Mouse (Mus musculus) neural tube, embryonic 12.5 days (tissue): ENCODE results near the gene Sh2d7. TPM values are rescaled to one million over a fixed set of nuclear protein-coding genes. Genes with fewer than 3 reads are reported as not detected.
"Not testable (repeated sequence)": the region's sequence is repeated elsewhere in the genome, so short reads cannot be mapped to it uniquely, and the experiment has no call there.

Source experiments
- ATAC-seq: fragments of 200-750 bp; cut with Nextera tagmentation; 2 replicates; pipeline ENCODE4 v1.8.0; 2017; ENCODE audit warnings: low read depth, mild to moderate bottlenecking, moderate TSS enrichment, moderate library complexity; ENCODE audit not compliant: low FRiP score
- H3K27ac ChIP-seq: fragments of 300-500 bp; sonication (generic); 2 replicates; pipeline ENCODE4 v1.5.1; 2016
- H3K27me3 ChIP-seq: fragments of 300-500 bp; sonication (generic); replicated peaks from 2 replicates; pipeline ENCODE4 v1.6.1; 2016; ENCODE audit warnings: mild to moderate bottlenecking
- H3K36me3 ChIP-seq: fragments of 300-500 bp; sonication (generic); 2 replicates; pipeline ENCODE4 v1.6.1; 2016; ENCODE audit warnings: mild to moderate bottlenecking
- H3K4me1 ChIP-seq: fragments of 300-500 bp; sonication (generic); 2 replicates; pipeline ENCODE4 v1.6.1; 2016
- H3K4me2 ChIP-seq: fragments of 300-500 bp; sonication (generic); replicated peaks from 2 replicates; pipeline ENCODE4 v1.6.1; 2016; ENCODE audit warnings: mild to moderate bottlenecking
- H3K4me3 ChIP-seq: fragments of 300-500 bp; sonication (generic); 2 replicates; pipeline ENCODE4 v1.5.1; 2016
- H3K9ac ChIP-seq: fragments of 300-500 bp; sonication (generic); 2 replicates; pipeline ENCODE4 v1.6.1; 2016; ENCODE audit warnings: mild to moderate bottlenecking
- H3K9me3 ChIP-seq: fragments of 300-500 bp; sonication (generic); 2 replicates; pipeline ENCODE4 v1.6.1; 2016; ENCODE audit warnings: mild to moderate bottlenecking
- WGBS: fragments of 180-500 bp; shearing (Covaris S2); methylation state at CpG from one replicate; pipeline ENCODE4 v1.1.7; 2016; 5-methylcytosine and 5-hydroxymethylcytosine counted together
- polyA plus RNA-seq: library from polyadenylated mRNA; unstranded; fragments of >200 nt; fragmentation: Nextera tagmentation; extraction: Ambion mirVana; gene quantifications from 2 replicates; pipeline ENCODE4 v1.2.1, GENCODE M21; 2016

Sh2d7 gene
- polyA plus RNA-seq, 1 experiment from 2014 or later = not detected

GRCm38 (mm10) chr9:54547536-54547935 lies 8.8 kb downstream of the Sh2d7 start:
- H3K4me2 ChIP-seq = no peak overlapping the region
- no peak overlapping the region for H3K4me3 ChIP-seq
- H3K9ac ChIP-seq = no peak overlapping the region
- no peaks in the 10 kb centered on the region for H3K4me1 ChIP-seq
- 17% methylated on average over 5 of the region's 5 CpGs for WGBS
- H3K9me3 ChIP-seq = no peaks in the 10 kb centered on the region
- no peaks in the 10 kb centered on the region for H3K36me3 ChIP-seq
- no peak overlapping the region for H3K27ac ChIP-seq
- no peaks in the 10 kb centered on the region for H3K27me3 ChIP-seq
- ATAC-seq = no peak

DNA sequence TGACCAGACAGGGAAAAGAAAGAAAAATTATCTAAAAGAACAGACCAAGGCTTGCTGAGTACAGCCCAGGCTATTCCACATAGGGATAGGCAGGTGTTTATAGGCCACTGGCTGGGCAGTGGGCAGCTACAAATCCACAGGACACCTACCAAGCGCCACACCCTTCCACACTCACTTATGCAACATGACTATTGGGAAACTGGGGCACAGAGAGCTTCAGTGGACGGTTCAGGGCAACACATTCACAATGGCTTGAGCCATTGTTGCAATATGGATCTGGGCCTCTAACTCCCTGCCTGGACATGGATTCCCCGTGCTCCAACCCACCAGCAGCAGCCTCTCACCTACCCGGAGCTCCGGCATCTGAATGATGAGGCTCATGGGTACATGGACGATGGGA lies 10.6 kb downstream of the Sh2d7 start:
- H3K4me1 ChIP-seq = no peaks in the 10 kb centered on the region

DNA sequence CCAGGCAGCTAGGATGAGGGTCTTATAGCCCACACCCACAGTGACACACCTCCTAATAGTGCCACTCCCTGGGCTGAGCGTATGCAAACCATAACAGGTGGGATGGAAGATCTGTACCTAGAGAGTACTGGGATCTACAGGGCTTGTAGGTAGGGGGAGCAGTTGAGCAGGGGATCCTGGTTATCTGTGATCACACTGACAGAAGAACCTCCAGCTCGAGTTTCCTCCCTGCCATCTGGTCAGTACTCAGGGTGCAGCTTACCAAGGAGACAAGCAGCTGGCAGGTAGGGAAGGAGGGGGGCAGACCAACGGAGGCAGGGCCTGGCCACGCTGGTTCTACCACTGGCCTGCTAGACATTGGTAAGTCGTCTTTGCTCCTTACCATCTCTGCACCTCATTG lies 13.6 kb downstream of the Sh2d7 start:
- H3K27me3 ChIP-seq = no peaks in the 10 kb centered on the region
- H3K27ac ChIP-seq = no peak overlapping the region
- no peak overlapping the region for H3K4me3 ChIP-seq
- H3K9ac ChIP-seq = no peak overlapping the region
- H3K4me2 ChIP-seq = no peak overlapping the region
- no peaks in the 10 kb centered on the region for H3K36me3 ChIP-seq
- H3K9me3 ChIP-seq = no peaks in the 10 kb centered on the region
- no peak for ATAC-seq
- H3K4me1 ChIP-seq = no peaks in the 10 kb centered on the region
- WGBS = 28% methylated on average over 5 of the region's 5 CpGs

More for the DNA sequence above, 10.6 kb downstream of the Sh2d7 start:
- no peak for ATAC-seq
- H3K4me2 ChIP-seq = no peak overlapping the region
- no peaks in the 10 kb centered on the region for H3K27me3 ChIP-seq
- no peaks in the 10 kb centered on the region for H3K36me3 ChIP-seq
- no peaks in the 10 kb centered on the region for H3K9me3 ChIP-seq
- no peak overlapping the region for H3K9ac ChIP-seq
- no peak overlapping the region for H3K27ac ChIP-seq
- WGBS = 88% methylated on average over 6 of the region's 6 CpGs
- H3K4me3 ChIP-seq = no peak overlapping the region

GRCm38 (mm10) chr9:54555044-54555443 lies 16.3 kb downstream of the Sh2d7 start:
- H3K27ac ChIP-seq = no peak overlapping the region
- no peaks in the 10 kb centered on the region for H3K9me3 ChIP-seq
- no peaks in the 10 kb centered on the region for H3K27me3 ChIP-seq
- H3K4me2 ChIP-seq = no peak overlapping the region
- no peak overlapping the region for H3K9ac ChIP-seq
- WGBS = 68% methylated on average over 2 of the region's 2 CpGs
- H3K4me3 ChIP-seq = no peak overlapping the region
- no peak for ATAC-seq
- H3K4me1 ChIP-seq = no peaks in the 10 kb centered on the region
- H3K36me3 ChIP-seq = no peaks in the 10 kb centered on the region

DNA sequence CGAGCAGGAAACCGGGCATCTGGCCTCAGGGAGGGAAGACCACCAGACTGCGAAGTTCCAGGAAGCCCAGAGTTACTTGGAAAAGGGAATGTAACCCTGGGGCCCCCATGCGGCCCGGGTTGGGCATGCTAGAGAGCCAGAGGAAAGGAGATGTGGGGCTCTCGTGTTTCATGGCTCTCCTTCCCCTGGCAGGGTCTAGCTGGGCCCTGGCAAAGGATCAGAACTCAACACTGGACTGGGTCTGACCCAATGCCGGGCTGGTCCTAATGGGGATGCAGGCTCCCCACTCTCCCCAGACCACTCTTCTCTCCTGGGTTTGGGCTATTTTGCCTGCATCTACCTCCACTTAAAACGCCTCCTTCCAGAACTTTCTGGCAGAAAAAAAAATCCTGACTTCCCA lies 19.9 kb downstream of the Sh2d7 start:
- Histone ChIP-seq H3K9me3 (no peaks in the 10 kb centered on the region), H3K4me1 (no peaks in the 10 kb centered on the region), H3K27ac (no peak overlapping the region), H3K4me3 (no peak overlapping the region), H3K27me3 (no peaks in the 10 kb centered on the region), H3K36me3 (no peaks in the 10 kb centered on the region), H3K4me2 (no peak overlapping the region), H3K9ac (no peak overlapping the region)
- ATAC-seq = no peak
- 84% methylated on average over 8 of the region's 8 CpGs for WGBS

- Histone ChIP-seq H3K9ac (peak within 1 kb of the TSS; percentile 59), H3K4me1 (no peaks in the 10 kb centered on the region), H3K27ac (no peak within 1 kb of the TSS), H3K9me3 (no peaks in the 10 kb centered on the region), H3K27me3 (no peaks in the 10 kb centered on the region), H3K36me3 (no peaks in the 10 kb centered on the region), H3K4me3 (peak within 1 kb of the TSS; percentile 52), H3K4me2 (peak within 1 kb of the TSS; percentile 74)
- WGBS = 2% methylated on average over 54 of the region's 54 CpGs
- peak; percentile 98 for ATAC-seq
Measured at GRCm38 (mm10) chr9:54559771-54560471, 21.1 kb downstream of the Sh2d7 start, which contains the start of gene Cib2. Gene Cib2, minus strand, starts transcription at chr9:54560218.

DNA sequence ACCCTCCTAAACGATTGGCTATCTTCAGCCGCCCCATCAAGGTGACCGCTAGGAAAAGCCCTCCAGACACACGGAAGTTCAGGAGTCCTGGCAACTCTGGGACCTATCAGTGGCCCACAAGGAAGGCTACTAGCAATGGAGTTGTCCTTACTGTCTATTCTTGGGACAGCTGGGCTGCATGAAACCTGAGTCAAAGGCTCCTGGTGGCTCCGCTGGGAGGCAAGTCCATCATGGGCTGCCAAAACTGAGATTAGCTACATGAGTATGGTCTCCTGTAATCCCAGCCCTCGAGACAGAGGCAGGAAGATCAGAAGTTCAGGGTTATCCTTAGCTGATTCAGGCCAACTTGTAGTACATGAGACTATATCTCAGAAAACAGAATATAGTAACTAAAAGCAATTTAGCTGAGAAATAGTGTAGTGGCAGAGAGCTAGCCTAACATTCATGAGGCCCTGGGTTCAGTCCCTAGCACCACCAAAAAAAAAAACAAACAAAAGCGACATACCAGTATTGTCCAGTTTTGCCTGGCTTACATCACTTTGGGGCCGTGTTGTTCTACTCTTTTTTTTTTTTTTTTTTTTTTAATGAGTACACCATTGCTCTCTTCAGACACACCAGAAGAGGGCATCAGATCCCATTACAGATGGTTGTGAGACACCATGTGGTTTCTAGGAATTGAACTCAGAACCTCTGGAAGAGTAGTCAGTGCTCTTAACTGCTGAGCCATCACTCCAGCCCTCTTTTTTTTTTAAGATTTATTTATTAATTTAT lies 22.2 kb downstream of the Sh2d7 start:
- WGBS = 88% methylated on average over 8 of the region's 8 CpGs
- ATAC-seq = no peak; the same call in 1 of the 2 replicates

GRCm38 (mm10) chr9:54566958-54567357 lies 28.2 kb downstream of the Sh2d7 start:
- 69% methylated on average over 4 of the region's 4 CpGs for WGBS
- Histone ChIP-seq H3K27ac (no peak overlapping the region), H3K4me2 (no peak overlapping the region), H3K9ac (no peak overlapping the region), H3K27me3 (no peaks in the 10 kb centered on the region), H3K4me1 (no peaks in the 10 kb centered on the region), H3K4me3 (no peak overlapping the region), H3K9me3 (no peaks in the 10 kb centered on the region), H3K36me3 (no peaks in the 10 kb centered on the region)
- no peak for ATAC-seq

More for the DNA sequence above, 22.2 kb downstream of the Sh2d7 start:
- H3K4me3 ChIP-seq = no peak overlapping the region
- no peaks in the 10 kb centered on the region for H3K4me1 ChIP-seq
- H3K9ac ChIP-seq = no peak overlapping the region
- no peaks in the 10 kb centered on the region for H3K27me3 ChIP-seq
- no peak overlapping the region for H3K4me2 ChIP-seq
- H3K27ac ChIP-seq = no peak overlapping the region
- H3K36me3 ChIP-seq = no peaks in the 10 kb centered on the region
- no peaks in the 10 kb centered on the region for H3K9me3 ChIP-seq

GRCm38 (mm10) chr9:54568732-54569131 lies 29.9 kb downstream of the Sh2d7 start:
- Histone ChIP-seq H3K36me3 (no peaks in the 10 kb centered on the region), H3K4me3 (no peak overlapping the region), H3K9me3 (no peaks in the 10 kb centered on the region), H3K27ac (no peak overlapping the region), H3K4me2 (no peak overlapping the region), H3K4me1 (no peaks in the 10 kb centered on the region), H3K27me3 (no peaks in the 10 kb centered on the region), H3K9ac (no peak overlapping the region)
- 44% methylated on average over 2 of the region's 2 CpGs for WGBS
- no peak for ATAC-seq

DNA sequence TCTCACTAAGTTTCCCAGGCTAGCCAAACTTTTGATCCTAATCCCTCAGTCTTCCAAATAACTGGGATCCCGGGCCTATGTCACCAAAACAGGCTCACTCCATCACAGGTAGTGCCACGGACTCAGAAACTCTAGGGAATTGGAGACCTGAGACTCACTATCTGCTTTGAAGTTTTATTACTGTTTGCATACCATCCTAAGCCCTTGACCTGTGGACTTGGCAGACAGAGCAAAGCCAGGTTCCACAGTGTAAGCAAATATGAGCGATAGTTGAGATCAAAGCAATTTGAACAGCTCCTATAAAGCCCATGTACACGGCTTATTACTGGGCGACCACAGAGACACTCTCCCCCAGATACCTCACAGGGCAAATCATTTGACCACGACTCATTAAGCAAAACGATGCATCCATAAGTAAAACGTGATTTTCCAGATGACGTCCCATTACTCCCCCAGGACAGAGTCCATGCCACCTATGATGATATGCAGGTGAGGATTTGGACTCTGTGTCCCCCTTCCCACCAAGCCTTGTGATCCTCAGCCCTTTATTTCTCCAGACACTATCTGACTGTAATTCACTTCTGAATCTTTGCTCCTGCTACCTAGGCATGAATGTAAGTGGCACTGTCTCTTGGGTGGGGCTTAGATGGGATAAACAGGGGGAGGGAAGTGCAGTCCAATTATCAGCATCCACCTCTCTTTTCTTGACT lies 32.5 kb downstream of the Sh2d7 start:
- H3K9me3 ChIP-seq = no peaks in the 10 kb centered on the region
- 82% methylated on average over 9 of the region's 9 CpGs for WGBS
- ATAC-seq = no peak
- H3K36me3 ChIP-seq = no peaks in the 10 kb centered on the region
- H3K9ac ChIP-seq = no peak overlapping the region
- no peak overlapping the region for H3K4me3 ChIP-seq
- no peak overlapping the region for H3K4me2 ChIP-seq
- H3K4me1 ChIP-seq = no peaks in the 10 kb centered on the region
- H3K27me3 ChIP-seq = no peaks in the 10 kb centered on the region
- H3K27ac ChIP-seq = no peak overlapping the region

DNA sequence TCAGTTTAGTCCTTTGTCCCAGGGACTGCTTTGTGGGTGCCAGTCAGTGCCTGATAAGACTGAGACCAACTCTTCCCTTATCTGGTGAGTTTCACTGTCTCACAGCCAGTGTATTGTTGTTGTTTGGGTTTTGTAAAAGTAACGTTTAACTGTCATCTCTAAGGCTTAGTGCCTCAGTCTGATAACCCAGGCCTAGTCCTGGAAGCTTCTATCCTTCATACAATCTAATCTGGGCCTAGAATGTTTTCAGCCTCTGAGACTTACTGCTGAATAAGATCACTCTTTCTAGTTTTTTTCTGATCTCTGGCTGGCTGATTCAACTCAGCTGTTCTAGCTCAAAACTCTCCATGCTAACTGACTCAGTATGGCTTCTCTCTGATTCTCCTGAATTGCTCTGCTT lies 44.9 kb downstream of the Sh2d7 start:
- Histone ChIP-seq H3K27me3 (no peaks in the 10 kb centered on the region), H3K27ac (no peak overlapping the region), H3K4me3 (no peak overlapping the region), H3K36me3 (no peaks in the 10 kb centered on the region), H3K4me2 (no peak overlapping the region), H3K4me1 (peaks cover 15% of the 10 kb centered on the region), H3K9me3 (no peaks in the 10 kb centered on the region), H3K9ac (no peak overlapping the region)
- ATAC-seq = no peak
- 58% methylated on average over 1 of the region's 1 CpGs for WGBS

- H3K9me3 ChIP-seq, ATAC-seq, H3K4me3 ChIP-seq, H3K27me3 ChIP-seq, H3K9ac ChIP-seq, H3K4me2 ChIP-seq, H3K36me3 ChIP-seq, H3K27ac ChIP-seq: not testable (repeated sequence)
- peaks cover 15% of the 10 kb centered on the region for H3K4me1 ChIP-seq
- 85% methylated on average over 2 of the region's 2 CpGs for WGBS
Measured at GRCm38 (mm10) chr9:54584127-54584526, 45.3 kb downstream of the Sh2d7 start.
